Mouse (Mus musculus): ENCODE data around the gene Sidt1.

Gene Sidt1

GRCm38 (mm10) chr16:44243323-44243722 lies 89.7 kb downstream of the Sidt1 start:
- no peak for DNase-seq

DNA sequence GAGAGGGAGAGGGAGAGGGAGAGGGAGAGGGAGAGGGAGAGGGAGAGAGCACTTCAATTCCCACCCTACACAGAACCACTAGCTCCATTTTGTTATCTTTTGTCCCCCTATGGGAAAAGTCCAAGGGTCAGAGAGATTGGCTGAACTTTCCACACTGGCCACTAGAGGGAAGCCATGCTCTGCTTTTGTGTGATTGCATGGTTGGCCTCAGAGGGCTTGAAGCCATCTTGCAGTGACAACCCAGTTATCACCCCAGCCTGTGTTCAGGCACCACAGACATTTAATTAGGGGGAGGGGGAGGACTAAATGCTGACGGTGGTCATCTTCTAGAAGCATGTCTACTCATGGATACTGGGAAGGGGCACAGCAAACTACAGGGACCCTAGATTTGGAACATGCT lies 90.4 kb downstream of the Sidt1 start:
- DNase-seq, result peak; percentile 50 to 70

DNA sequence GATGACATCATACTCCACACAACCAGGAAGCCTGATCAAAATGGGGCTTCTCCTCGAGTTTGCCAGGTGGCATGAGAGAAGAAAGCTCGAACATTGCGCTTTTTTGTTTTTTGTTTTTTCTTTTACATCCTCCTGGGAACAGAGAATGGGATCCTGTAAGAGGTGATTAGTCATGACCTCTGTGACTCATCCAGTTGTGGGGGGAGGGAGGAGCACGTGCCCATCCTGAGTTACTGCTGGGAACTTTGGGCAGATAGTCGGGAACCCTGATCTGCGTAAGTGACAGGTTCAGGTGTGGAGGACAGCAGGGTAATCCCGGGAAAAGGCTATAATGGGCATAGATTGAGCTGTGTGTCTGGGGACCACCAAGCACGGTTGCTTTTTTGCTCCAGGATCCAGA lies 92.6 kb downstream of the Sidt1 start:
- DNase-seq, result no peak

DNA sequence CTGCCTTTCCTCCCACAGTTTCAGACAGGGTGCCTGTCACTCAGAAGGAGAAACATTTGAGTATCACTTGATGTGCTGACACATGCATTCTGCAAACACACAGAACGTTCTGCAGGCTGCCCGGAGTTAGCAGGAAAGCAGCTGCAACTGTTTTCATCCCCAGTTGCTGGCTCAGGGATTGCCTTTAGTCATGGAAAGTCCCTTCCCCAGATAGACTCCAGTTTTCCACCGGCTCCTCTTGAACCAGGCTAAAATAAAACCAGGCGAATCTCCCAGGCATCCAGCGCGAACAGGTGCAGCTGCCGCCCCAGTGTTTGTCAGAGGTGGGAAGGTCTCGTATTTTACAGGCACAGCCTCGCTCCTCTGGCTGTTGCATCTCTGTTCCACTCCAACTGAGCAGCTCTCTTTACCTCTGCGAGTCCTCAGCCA lies 94.1 kb downstream of the Sidt1 start:
- DNase-seq, result no peak

- DNase-seq, result no peak
These were observed 95.2 kb downstream of the Sidt1 start for GRCm38 (mm10) chr16:44237836-44238235.

DNA sequence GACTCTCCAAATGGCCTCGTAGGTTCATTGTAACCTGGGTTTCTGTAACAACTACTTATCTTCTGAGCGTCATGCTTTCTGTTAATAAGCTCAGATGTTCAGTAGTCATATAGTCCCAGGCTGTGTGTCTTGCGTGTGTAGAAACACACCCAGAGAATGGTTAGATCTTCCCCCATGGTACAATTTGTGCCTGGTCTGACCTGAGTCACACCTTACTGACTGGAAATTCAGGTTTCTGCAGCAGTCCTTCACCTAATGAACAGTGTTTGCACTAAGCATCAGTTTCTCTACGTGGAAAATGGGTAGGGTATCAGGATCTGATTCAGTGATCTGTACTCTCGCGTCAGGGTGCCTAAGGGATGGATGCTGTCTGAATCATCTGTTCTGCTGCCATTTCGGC lies 100.0 kb downstream of the Sidt1 start:
- DNase-seq, result no peak

GRCm38 (mm10) chr16:44226706-44227291 lies 106.2 kb downstream of the Sidt1 start:
- no peak for DNase-seq

DNA sequence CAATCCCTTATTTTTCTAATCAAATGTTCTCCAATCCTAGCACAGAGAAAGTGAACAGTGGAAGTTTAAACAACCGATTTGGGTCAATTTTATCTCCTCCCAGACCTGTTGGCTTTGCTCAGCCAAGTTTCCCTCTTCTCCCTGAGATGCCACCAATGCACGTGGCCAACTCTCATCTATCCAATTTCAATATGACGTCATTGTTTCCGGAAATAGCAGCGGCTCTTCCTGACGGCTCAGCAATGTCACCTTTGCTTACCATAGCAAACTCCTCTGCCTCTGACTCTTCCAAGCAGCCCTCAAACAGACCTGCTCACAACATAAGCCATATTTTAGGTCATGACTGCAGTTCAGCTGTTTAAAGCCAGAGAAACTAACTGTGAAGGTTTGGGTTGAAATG lies 111.5 kb downstream of the Sidt1 start:
- no peak for DNase-seq

- DNase-seq, result no peak
These were observed 116.6 kb downstream of the Sidt1 start for GRCm38 (mm10) chr16:44216417-44216816.

- no peak for DNase-seq
These were observed 117.5 kb downstream of the Sidt1 start for GRCm38 (mm10) chr16:44215513-44215912.

GRCm38 (mm10) chr16:44212703-44213102 lies 120.3 kb downstream of the Sidt1 start:
- peak; percentile 35 to 40 for DNase-seq

DNA sequence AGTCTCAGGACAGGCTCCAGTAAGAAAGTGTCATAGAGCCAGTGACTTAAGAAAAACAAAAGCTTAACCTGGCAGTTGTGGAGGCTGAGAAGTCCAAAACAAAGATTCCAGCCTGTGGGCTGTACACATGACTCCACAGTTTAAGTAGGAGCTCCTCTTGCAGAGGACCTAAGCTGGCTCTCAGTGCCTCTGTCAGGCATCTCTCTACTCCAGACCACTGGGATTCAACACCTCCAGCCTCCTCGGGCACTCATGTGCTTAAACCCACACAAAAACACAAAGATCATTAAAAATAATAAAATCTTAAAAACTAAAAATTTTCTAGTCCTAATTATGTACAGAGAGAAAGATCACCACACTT lies 122.0 kb downstream of the Sidt1 start:
- DNase-seq, result no peak

- no peak for DNase-seq
These were observed 122.6 kb downstream of the Sidt1 start for GRCm38 (mm10) chr16:44210156-44211053.

GRCm38 (mm10) chr16:44205973-44206372 lies 127.0 kb downstream of the Sidt1 start:
- DNase-seq, result no peak

DNA sequence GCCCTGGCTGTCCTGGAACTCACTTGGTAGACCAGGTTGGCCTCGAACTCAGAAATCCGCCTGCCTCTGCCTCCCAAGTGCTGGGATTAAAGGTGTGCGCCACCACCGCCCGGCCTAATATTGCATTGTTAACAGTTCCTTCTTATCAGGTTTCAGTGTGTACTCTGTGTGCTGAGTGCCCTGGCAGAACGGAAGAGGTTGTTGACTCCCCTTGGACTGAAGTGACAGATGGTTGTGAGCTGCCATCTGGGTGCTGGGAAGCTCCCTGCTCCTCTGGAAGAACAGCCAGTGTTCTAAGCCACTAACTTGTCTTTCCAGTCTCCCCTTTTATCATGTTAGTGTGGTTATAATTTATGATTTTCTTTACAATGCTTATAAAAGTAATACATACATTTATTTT lies 128.7 kb downstream of the Sidt1 start:
- DNase-seq, result no peak

DNA sequence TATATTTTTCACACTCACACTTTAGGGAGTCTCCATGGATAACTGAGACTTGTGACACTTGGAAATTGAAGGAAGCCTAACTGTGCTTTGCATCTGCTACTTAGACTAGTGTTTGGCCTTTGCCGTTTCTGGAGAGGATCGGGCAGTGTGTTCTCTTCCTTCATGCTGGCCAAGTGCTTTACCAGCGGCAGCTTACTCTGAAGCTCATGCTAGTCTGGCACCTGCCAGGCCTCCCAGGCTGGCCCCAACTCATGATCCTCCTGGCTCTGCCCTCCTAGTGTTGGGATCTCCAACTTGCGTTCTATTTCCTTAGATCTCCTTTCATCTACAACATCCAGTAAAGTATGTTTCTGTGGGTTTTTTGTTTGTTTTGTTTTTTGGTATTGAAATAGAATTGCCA lies 132.8 kb downstream of the Sidt1 start:
- no peak for DNase-seq

DNA sequence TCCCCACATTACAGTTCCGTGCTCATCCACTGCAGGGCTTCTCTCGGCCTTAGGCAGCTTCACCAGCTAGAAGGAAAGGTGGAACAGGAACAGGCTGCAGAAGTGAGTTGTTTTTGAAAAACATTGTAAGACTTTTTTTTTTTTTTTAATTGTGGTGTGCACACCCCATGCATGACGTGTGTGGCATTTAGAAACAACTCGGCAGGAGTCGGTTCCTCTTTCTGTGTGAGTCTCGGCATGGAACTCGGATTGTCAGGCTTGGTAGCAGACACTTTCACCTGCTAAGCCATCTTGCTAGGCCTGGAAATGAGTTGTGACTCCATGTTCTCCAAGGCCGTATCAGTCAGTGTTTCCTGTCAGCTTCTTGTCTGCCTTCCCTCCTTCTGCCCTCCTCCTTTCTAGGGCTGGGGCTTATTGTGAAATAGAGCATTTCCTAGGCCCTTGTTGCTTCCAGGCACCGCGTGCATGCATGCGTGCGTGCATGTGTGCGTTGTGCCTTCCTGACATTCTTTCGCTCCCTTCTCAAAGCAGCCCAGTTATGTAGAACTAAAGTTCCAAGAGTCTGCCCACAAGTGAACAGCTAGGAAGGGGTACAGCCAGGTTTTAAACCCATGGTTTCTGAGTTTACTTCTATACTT lies 133.8 kb downstream of the Sidt1 start:
- peak; percentile 40 to 50 for DNase-seq

- DNase-seq, result no peak
These were observed 142.0 kb downstream of the Sidt1 start for GRCm38 (mm10) chr16:44190968-44191367.

Measured in spleen, adult 18-20 months (tissue).